Mouse (Mus musculus) CH12.LX (cell line): ENCODE measurements around the gene Coq7. TPM values are rescaled to one million over a fixed set of nuclear protein-coding genes. Genes with fewer than 3 reads are reported as not detected.
A peak's percentile ranks its signal among the peaks of the same experiment; 100 is the strongest.

Experiments
- DNase-seq: peaks from one replicate; pipeline ENCODE4 v3.0.0-alpha.2; 2013; ENCODE audit errors: extremely low read depth
- H3K27ac ChIP-seq: 2 replicates; pipeline ENCODE4 v1.5.1; 2012; ENCODE audit warnings: low read depth, mild to moderate bottlenecking, control low read depth, moderate library complexity; ENCODE audit not compliant: insufficient read depth
- H3K27me3 ChIP-seq: replicated peaks from 2 replicates; pipeline ENCODE3; 2012; ENCODE audit warnings: inconsistent platforms
- H3K36me3 ChIP-seq, 2 experiments: replicated peaks in 1 of 2; 2 replicates each; pipeline versions ENCODE3 to v1.6.1; 2012; ENCODE audit warnings: inconsistent platforms in 1 of 2, low read length in 1 of 2, mild to moderate bottlenecking in 1 of 2, mixed read lengths in 1 of 2, moderate library complexity in 1 of 2; ENCODE audit not compliant: control insufficient read depth in 1 of 2, insufficient read depth in 1 of 2
- H3K4me1 ChIP-seq, 2 experiments: 2 replicates each; pipeline ENCODE4 v1.6.1; 2012; ENCODE audit warnings: inconsistent platforms in 1 of 2, moderate library complexity in 1 of 2; ENCODE audit not compliant: insufficient read depth in 2 of 2, control insufficient read depth in 1 of 2
- H3K4me2 ChIP-seq: 2 replicates; pipeline ENCODE4 v1.6.1; 2012; ENCODE audit warnings: low read depth, mild to moderate bottlenecking, control low read depth; ENCODE audit not compliant: poor library complexity, insufficient read depth, severe bottlenecking
- H3K4me3 ChIP-seq, 3 experiments: fragments of 150-350 bp in 1 of 3; sonication (generic) in 1 of 3; replicated peaks in 1 of 3; 2 replicates each; pipeline versions ENCODE3 to v1.5.1; 2011 to 2012; ENCODE audit warnings: low read depth in 2 of 3, low read length in 2 of 3, mild to moderate bottlenecking in 2 of 3, moderate library complexity in 2 of 3, control low read depth in 1 of 3, improper control_type of control experiment in 1 of 3, inconsistent platforms in 1 of 3, mixed read lengths in 1 of 3; ENCODE audit not compliant: poor library complexity in 1 of 3
- H3K79me2 ChIP-seq: replicated peaks from 2 replicates; pipeline ENCODE4 v1.6.1; 2012; ENCODE audit warnings: mild to moderate bottlenecking, moderate library complexity; ENCODE audit not compliant: control insufficient read depth, poor library complexity, insufficient read depth, severe bottlenecking; ENCODE audit errors: extremely low read depth
- H3K9ac ChIP-seq: 2 replicates; pipeline ENCODE4 v1.6.1; 2012; ENCODE audit warnings: low read depth, mild to moderate bottlenecking, control low read depth, moderate library complexity; ENCODE audit not compliant: insufficient read depth
- H3K9me3 ChIP-seq: replicated peaks from 2 replicates; pipeline ENCODE3; 2012; ENCODE audit warnings: low read length, inconsistent platforms, mixed read lengths
- BHLHE40 ChIP-seq: IDR thresholded peaks from 2 replicates; pipeline ENCODE4 v1.6.1; 2011; ENCODE audit warnings: mild to moderate bottlenecking, low read depth, low read length, improper control_type of control experiment
- CHD2 ChIP-seq: IDR thresholded peaks from 2 replicates; pipeline ENCODE4 v1.6.1; 2011; ENCODE audit warnings: low read length, improper control_type of control experiment
- E2F4 ChIP-seq: IDR thresholded peaks from 2 replicates; pipeline ENCODE4 v1.6.1; 2011; ENCODE audit warnings: low read depth, low read length, improper control_type of control experiment; ENCODE audit not compliant: insufficient replicate concordance
- ELF1 ChIP-seq: IDR thresholded peaks from 2 replicates; pipeline ENCODE4 v1.6.1; 2014; ENCODE audit warnings: low read depth, mild to moderate bottlenecking, inconsistent platforms, low read length, improper control_type of control experiment
- ETS1 ChIP-seq: conservative IDR thresholded peaks from 2 replicates; pipeline ENCODE4 v1.6.1; 2012; ENCODE audit warnings: low read depth, mild to moderate bottlenecking, inconsistent platforms, low read length, improper control_type of control experiment, moderate library complexity
- GABPA ChIP-seq: IDR thresholded peaks from 2 replicates; pipeline ENCODE4 v1.6.1; 2012; ENCODE audit warnings: low read depth, low read length, improper control_type of control experiment, inconsistent platforms; ENCODE audit not compliant: insufficient replicate concordance
- HCFC1 ChIP-seq: IDR thresholded peaks from 2 replicates; pipeline ENCODE4 v1.6.1; 2012; ENCODE audit warnings: low read depth, mild to moderate bottlenecking, inconsistent platforms, low read length, improper control_type of control experiment
- IRF4 ChIP-seq: IDR thresholded peaks from 2 replicates; pipeline ENCODE4 v1.6.1; 2014; ENCODE audit warnings: low read depth, mild to moderate bottlenecking, inconsistent platforms, low read length, improper control_type of control experiment
- JUND ChIP-seq: conservative IDR thresholded peaks from 2 replicates; pipeline ENCODE4 v1.6.1; 2011; ENCODE audit warnings: low read depth, low read length, improper control_type of control experiment
- KAT2A ChIP-seq: IDR thresholded peaks from 2 replicates; pipeline ENCODE4 v1.6.1; 2012; ENCODE audit warnings: low read length, improper control_type of control experiment, inconsistent platforms; ENCODE audit not compliant: insufficient replicate concordance
- MAFK ChIP-seq: IDR thresholded peaks from 2 replicates; pipeline ENCODE4 v1.6.1; 2011; ENCODE audit warnings: low read length, improper control_type of control experiment; ENCODE audit not compliant: insufficient replicate concordance
- MAX ChIP-seq: IDR thresholded peaks from 2 replicates; pipeline ENCODE4 v1.6.1; 2011; ENCODE audit warnings: low read length, improper control_type of control experiment
- MEF2A ChIP-seq: IDR thresholded peaks from 2 replicates; pipeline ENCODE4 v1.6.1; 2014; ENCODE audit warnings: low read depth, mild to moderate bottlenecking, inconsistent platforms, low read length, improper control_type of control experiment, borderline replicate concordance
- MXI1 ChIP-seq: IDR thresholded peaks from 2 replicates; pipeline ENCODE4 v1.6.1; 2011; ENCODE audit warnings: mild to moderate bottlenecking, low read depth, low read length, improper control_type of control experiment
- NELFE ChIP-seq: IDR thresholded peaks from 2 replicates; pipeline ENCODE4 v1.6.1; 2011; ENCODE audit warnings: low read depth, low read length, improper control_type of control experiment
- NRF1 ChIP-seq: IDR thresholded peaks from 2 replicates; pipeline ENCODE4 v1.6.1; 2014; ENCODE audit warnings: low read depth, mild to moderate bottlenecking, inconsistent platforms, low read length, improper control_type of control experiment, moderate library complexity
- PAX5 ChIP-seq: IDR thresholded peaks from 2 replicates; pipeline ENCODE4 v1.6.1; 2012; ENCODE audit warnings: low read length, inconsistent platforms, mixed read lengths
- POLR2A ChIP-seq: IDR thresholded peaks from 2 replicates; pipeline ENCODE4 v1.6.1; 2011; ENCODE audit warnings: low read depth, mild to moderate bottlenecking, improper control_type of control experiment, low read length
- POLR2AphosphoS2 ChIP-seq: IDR thresholded peaks from 2 replicates; pipeline ENCODE4 v1.6.1; 2011; ENCODE audit warnings: low read depth, low read length, improper control_type of control experiment
- RAD21 ChIP-seq: IDR thresholded peaks from 2 replicates; pipeline ENCODE4 v1.6.1; 2011; ENCODE audit warnings: low read depth, mild to moderate bottlenecking, low read length, improper control_type of control experiment, moderate library complexity
- RCOR1 ChIP-seq: conservative IDR thresholded peaks from 2 replicates; pipeline ENCODE4 v1.6.1; 2012; ENCODE audit warnings: low read depth, mild to moderate bottlenecking, inconsistent platforms, low read length, improper control_type of control experiment
- SMC3 ChIP-seq: IDR thresholded peaks from 2 replicates; pipeline ENCODE4 v1.6.1; 2011; ENCODE audit warnings: low read depth, low read length, improper control_type of control experiment
- UBTF ChIP-seq: IDR thresholded peaks from 2 replicates; pipeline ENCODE4 v1.6.1; 2012; ENCODE audit warnings: low read depth, mild to moderate bottlenecking, inconsistent platforms, low read length, improper control_type of control experiment, moderate library complexity
- USF1 ChIP-seq: IDR thresholded peaks from 2 replicates; pipeline ENCODE4 v1.6.1; 2014; ENCODE audit warnings: low read depth, mild to moderate bottlenecking, inconsistent platforms, low read length, improper control_type of control experiment
- ZKSCAN1 ChIP-seq: IDR thresholded peaks from 2 replicates; pipeline ENCODE4 v1.6.1; 2012; ENCODE audit warnings: low read depth, inconsistent platforms, low read length, improper control_type of control experiment, borderline replicate concordance
- ZNF384 ChIP-seq: IDR thresholded peaks from 2 replicates; pipeline ENCODE4 v1.6.1; 2012; ENCODE audit warnings: low read depth, low read length, improper control_type of control experiment, inconsistent platforms
- dilution Hi-C: fragments of 300-500 bp; cut with MboI; formaldehyde crosslinking; loops from 2 replicates; pipeline ENCODE4 v1.14.3; 2020; ENCODE audit warnings: low sequenced_read_pairs; ENCODE audit not compliant: extremely low pct_unique_long_range_greater_than_20kb, extremely low pct_ligation_motif_present
- in situ Hi-C: fragments of 300-500 bp; cut with MboI; formaldehyde crosslinking; loops from 3 replicates; pipeline ENCODE4 v1.14.3; 2019; ENCODE audit warnings: low sequenced_read_pairs, low pct_ligation_motif_present, low pct_unique_long_range_greater_than_20kb, mixed read lengths
- polyA plus RNA-seq: library from polyadenylated mRNA; unstranded; fragments of >175 nt; gene quantifications from 2 replicates; pipeline ENCODE4 v1.2.1, GENCODE M21; 2012; ENCODE audit warnings: low read depth; ENCODE audit not compliant: insufficient read length
- total RNA-seq, 2 experiments: library from RNA; depleted of rRNA; stranded (reverse); fragments of 300-350 nt in 1 of 2; fragments of >200 nt in 1 of 2; gene quantifications; 2 replicates each; pipeline ENCODE4 v1.2.3; 2012 to 2014

The Coq7 gene
- total and polyA plus RNA-seq, 3 experiments: 38.8 to 50.4 (median 43.6) TPM

GRCm38 (mm10) chr7:118464432-118464831 lies 68.7 kb downstream of the Coq7 start:
- dilution Hi-C loops: no loop called here
- TF ChIP-seq UBTF (no peak), PAX5 (no peak), MAX (no peak), POLR2A (no peak), MAFK (no peak), SMC3 (no peak)
- TF ChIP-seq, all 38 proteins: peak for 0
- Histone ChIP-seq H3K4me2 (no peak overlapping the region), H3K9me3 (no peaks in the 10 kb centered on the region), H3K36me3 (no peaks in the 10 kb centered on the region), H3K27me3 (peaks cover 6% of the 10 kb centered on the region), H3K4me1 (peaks cover 5 to 11% of the 10 kb centered on the region in 2 experiments; a peak in 3 of 4 replicates), H3K79me2 (no peaks in the 10 kb centered on the region), H3K27ac (no peak overlapping the region), H3K9ac (no peak overlapping the region), H3K4me3 (no peak overlapping the region)
- in situ Hi-C loops: no loop called here
- DNase-seq: no peak

- H3K27me3 ChIP-seq: peaks cover 10% of the 10 kb centered on the region
- in situ Hi-C loops: no loop called here
- DNase-seq: peak; percentile 73
- dilution Hi-C loops: no loop called here
- no peak overlapping the region for H3K4me3 ChIP-seq
- H3K9ac ChIP-seq: no peak overlapping the region
- H3K36me3 ChIP-seq: no peaks in the 10 kb centered on the region
- H3K79me2 ChIP-seq: no peaks in the 10 kb centered on the region
- peaks cover 5 to 11% of the 10 kb centered on the region in 2 experiments; a peak in 3 of 4 replicates for H3K4me1 ChIP-seq
- no peaks in the 10 kb centered on the region for H3K9me3 ChIP-seq
- no peak overlapping the region for H3K27ac ChIP-seq
- 0 out of 2 replicates have a peak overlapping the region, but pooled peaks have one; percentile 17 for H3K4me2 ChIP-seq
- no peak for TF ChIP-seq GABPA
- TF ChIP-seq JUND: no peak
- TF ChIP-seq NRF1: no peak
- TF ChIP-seq MAFK: no peak
- no peak for TF ChIP-seq UBTF
- no peak for TF ChIP-seq RAD21
- no peak for TF ChIP-seq MEF2A
- TF ChIP-seq POLR2AphosphoS2: no peak
- TF ChIP-seq USF1: no peak
- no peak for TF ChIP-seq SMC3
- TF ChIP-seq RCOR1: no peak
- no peak for TF ChIP-seq NELFE
- no peak for TF ChIP-seq MAX
- TF ChIP-seq CHD2: no peak
- TF ChIP-seq E2F4: no peak
- no peak for TF ChIP-seq ZKSCAN1
- TF ChIP-seq ETS1: peak; percentile 50
- TF ChIP-seq MXI1: no peak
- TF ChIP-seq BHLHE40: peak; percentile 29; the same call in 1 of the 2 replicates
- no peak for TF ChIP-seq KAT2A
- TF ChIP-seq IRF4: peak; percentile 43; the same call in 1 of the 2 replicates
- TF ChIP-seq HCFC1: no peak
- no peak for TF ChIP-seq POLR2A
- no peak for TF ChIP-seq PAX5
- TF ChIP-seq ZNF384: no peak
- TF ChIP-seq ELF1: no peak
Measured at GRCm38 (mm10) chr7:118462818-118463762, 70.1 kb downstream of the Coq7 start.
